Mouse (Mus musculus) spleen, postnatal 4 days (tissue): ENCODE measurements at regions not wholly inside any gene's neighbourhood (a gene's known extent, or its start where the extent isn't known, plus 50 kb on each side); places are given as distances from the start of the nearest gene placed in this dataset.

Source experiments
- DNase-seq, 2 experiments: peaks; one replicate each; pipeline ENCODE4 v3.0.0; 2022; ENCODE audit warnings: low spot score in 2 of 2

GRCm38 (mm10) chr10:37322809-37323208 is 184.1 kb upstream of the Marcks start:
- DNase-seq = no peak

- DNase-seq = no peak
Measured at GRCm38 (mm10) chr10:37322310-37322709, 183.6 kb upstream of the Marcks start.

GRCm38 (mm10) chr10:37321171-37321570 is 182.5 kb upstream of the Marcks start:
- DNase-seq = peak in 1 of 2 experiments; percentile 24

GRCm38 (mm10) chr10:37319746-37320430 is 181.2 kb upstream of the Marcks start:
- DNase-seq = no peak

GRCm38 (mm10) chr10:37316701-37317100 is 178.0 kb upstream of the Marcks start:
- no peak for DNase-seq

GRCm38 (mm10) chr10:37315804-37316203 is 177.1 kb upstream of the Marcks start:
- DNase-seq = no peak

GRCm38 (mm10) chr10:37314746-37315430 is 176.2 kb upstream of the Marcks start:
- DNase-seq = no peak

GRCm38 (mm10) chr10:37313461-37313860 is 174.7 kb upstream of the Marcks start:
- no peak for DNase-seq

GRCm38 (mm10) chr10:37310266-37310945 is 171.7 kb upstream of the Marcks start:
- no peak for DNase-seq

- DNase-seq = no peak
Measured at GRCm38 (mm10) chr10:37304656-37305055, 165.9 kb upstream of the Marcks start.

- DNase-seq = no peak
Measured at GRCm38 (mm10) chr10:37300181-37300889, 161.6 kb upstream of the Marcks start.

GRCm38 (mm10) chr10:37298689-37299421 is 160.1 kb upstream of the Marcks start:
- no peak for DNase-seq

- DNase-seq = no peak
Measured at GRCm38 (mm10) chr10:37294231-37294630, 155.5 kb upstream of the Marcks start.

GRCm38 (mm10) chr10:37293292-37293691 is 154.6 kb upstream of the Marcks start:
- DNase-seq = no peak

- DNase-seq = no peak
Measured at GRCm38 (mm10) chr10:37291639-37292495, 153.1 kb upstream of the Marcks start.

GRCm38 (mm10) chr10:37289964-37290704 is 151.4 kb upstream of the Marcks start:
- DNase-seq = no peak

- no peak for DNase-seq
Measured at GRCm38 (mm10) chr10:37286305-37286704, 147.6 kb upstream of the Marcks start.

- no peak for DNase-seq
Measured at GRCm38 (mm10) chr10:37282951-37283350, 144.2 kb upstream of the Marcks start.

- DNase-seq = no peak
Measured at GRCm38 (mm10) chr10:37280823-37281222, 142.1 kb upstream of the Marcks start.
